Mouse (Mus musculus): ENCODE measurements at regions not wholly inside any gene's neighbourhood (a gene's known extent, or its start where the extent isn't known, plus 50 kb on each side); places are given as distances from the start of the nearest gene placed in this dataset.

DNA sequence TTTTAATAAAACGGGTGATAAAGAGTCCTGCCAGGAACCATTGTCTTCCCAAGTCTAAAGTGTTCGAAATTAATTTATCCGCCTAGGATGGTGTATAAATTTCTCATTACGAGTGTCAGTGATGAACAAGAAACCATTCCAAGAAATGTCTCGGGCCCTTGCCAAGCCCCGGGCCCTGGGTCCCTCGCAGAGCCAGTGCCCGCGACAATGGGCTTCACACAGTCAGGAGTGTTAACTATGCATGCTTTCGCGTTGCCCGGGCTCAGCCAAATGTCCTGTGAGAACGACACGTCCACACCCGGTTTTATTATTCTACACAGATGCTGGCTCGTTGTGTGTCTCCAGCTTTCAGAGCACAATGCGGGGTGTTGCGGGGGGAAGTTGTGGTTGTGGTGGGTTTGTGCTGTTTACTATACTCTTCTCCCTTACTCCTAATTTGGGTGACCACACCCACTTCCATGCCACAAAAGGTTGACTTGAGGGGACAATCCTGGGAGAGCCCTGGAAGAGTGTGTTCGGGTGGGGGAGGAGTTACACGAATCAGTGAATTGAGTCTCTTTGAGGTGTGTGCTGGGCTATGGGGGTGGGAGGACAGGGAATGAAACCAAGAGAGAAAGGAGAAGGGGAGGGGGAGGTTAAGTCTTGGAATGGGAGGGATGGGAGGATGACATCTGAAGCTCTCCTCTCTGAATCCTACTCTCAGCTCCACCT lies 166.5 kb downstream of the Inhbb start:
- no peak for ATAC-seq (replicated peaks; ENCODE audit: extremely low read depth, insufficient read depth, low FRiP score)
- Histone ChIP-seq H3K27me3 (ENCODE audit: control insufficient read depth, insufficient read depth, low read length) (no peaks in the 10 kb centered on the region), H3K36me3 (ENCODE audit: control insufficient read depth, insufficient read depth) (no peaks in the 10 kb centered on the region), H3K27ac (ENCODE audit: low read length) (no peak overlapping the region), H3K4me1 (ENCODE audit: control insufficient read depth, insufficient read depth, low read length) (no peaks in the 10 kb centered on the region), H3K9me3 (replicated peaks; ENCODE audit: control insufficient read depth, low read length) (no peaks in the 10 kb centered on the region), H3K9ac (ENCODE audit: low read length) (no peak overlapping the region), H3K4me3 (ENCODE audit: low read length) (no peak overlapping the region), H3K4me2 (ENCODE audit: low read depth, low read length) (no peak overlapping the region)
- 87% methylated on average over 20 of the region's 20 CpGs for WGBS

DNA sequence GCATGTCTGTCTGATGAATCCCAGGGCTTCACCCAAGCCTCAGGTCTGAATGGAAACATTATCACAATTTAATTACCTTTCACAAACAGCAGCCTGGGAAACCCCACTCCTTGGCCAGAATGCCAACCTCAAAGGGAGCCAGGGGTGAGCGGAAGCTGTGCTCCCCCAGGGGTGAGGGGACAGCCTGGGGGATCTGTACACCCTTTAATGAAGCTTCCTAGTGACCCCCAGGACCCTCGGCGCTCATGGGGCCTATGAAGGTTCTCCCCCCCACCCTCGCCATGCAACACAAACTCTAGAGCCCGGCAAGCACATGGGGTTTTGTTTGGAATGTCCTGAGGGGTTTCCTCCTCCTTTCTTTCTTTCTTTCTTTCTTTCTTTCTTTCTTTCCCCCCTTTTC lies 167.1 kb downstream of the Inhbb start:
- H3K9ac ChIP-seq (ENCODE audit: low read length) = no peak overlapping the region
- no peaks in the 10 kb centered on the region for H3K36me3 ChIP-seq (ENCODE audit: control insufficient read depth, insufficient read depth)
- no peaks in the 10 kb centered on the region for H3K4me1 ChIP-seq (ENCODE audit: control insufficient read depth, insufficient read depth, low read length)
- no peak overlapping the region for H3K27ac ChIP-seq (ENCODE audit: low read length)
- ATAC-seq (replicated peaks; ENCODE audit: extremely low read depth, insufficient read depth, low FRiP score) = no peak
- H3K4me2 ChIP-seq (ENCODE audit: low read depth, low read length) = no peak overlapping the region
- no peaks in the 10 kb centered on the region for H3K27me3 ChIP-seq (ENCODE audit: control insufficient read depth, insufficient read depth, low read length)
- H3K4me3 ChIP-seq (ENCODE audit: low read length) = no peak overlapping the region
- WGBS = 91% methylated on average over 5 of the region's 5 CpGs
- H3K9me3 ChIP-seq (replicated peaks; ENCODE audit: control insufficient read depth, low read length) = no peaks in the 10 kb centered on the region

DNA sequence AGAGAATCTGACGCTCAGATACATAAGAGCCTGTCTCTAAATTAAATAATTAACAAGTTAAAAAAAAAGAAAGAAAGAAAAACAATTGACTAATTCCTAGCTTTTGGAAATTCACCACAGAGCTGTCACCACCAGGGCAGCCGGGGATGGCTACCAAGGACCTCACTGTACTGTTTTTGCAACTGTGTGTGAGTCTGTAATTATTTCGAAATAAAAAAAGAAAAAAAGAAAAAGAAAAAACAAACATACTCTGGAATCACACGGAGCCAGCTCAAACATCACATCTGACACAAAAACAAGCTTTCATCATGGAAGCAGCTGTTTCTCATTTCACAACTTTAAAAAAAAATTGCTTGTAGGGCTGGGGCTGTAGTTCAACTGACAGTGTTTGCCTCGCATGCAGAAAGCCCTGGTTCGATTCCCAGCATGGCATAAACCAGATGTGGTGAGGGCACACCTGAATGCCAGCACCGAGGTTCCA lies 168.6 kb downstream of the Inhbb start:
- H3K27ac ChIP-seq (ENCODE audit: low read length) = no peak overlapping the region
- ATAC-seq (replicated peaks; ENCODE audit: extremely low read depth, insufficient read depth, low FRiP score) = no peak
- H3K4me1 ChIP-seq (ENCODE audit: control insufficient read depth, insufficient read depth, low read length) = no peaks in the 10 kb centered on the region
- WGBS = 64% methylated on average over 7 of the region's 7 CpGs
- H3K27me3 ChIP-seq (ENCODE audit: control insufficient read depth, insufficient read depth, low read length) = no peaks in the 10 kb centered on the region
- no peaks in the 10 kb centered on the region for H3K36me3 ChIP-seq (ENCODE audit: control insufficient read depth, insufficient read depth)
- H3K9me3 ChIP-seq (replicated peaks; ENCODE audit: control insufficient read depth, low read length) = no peaks in the 10 kb centered on the region
- no peak overlapping the region for H3K4me2 ChIP-seq (ENCODE audit: low read depth, low read length)
- no peak overlapping the region for H3K4me3 ChIP-seq (ENCODE audit: low read length)
- H3K9ac ChIP-seq (ENCODE audit: low read length) = no peak overlapping the region

DNA sequence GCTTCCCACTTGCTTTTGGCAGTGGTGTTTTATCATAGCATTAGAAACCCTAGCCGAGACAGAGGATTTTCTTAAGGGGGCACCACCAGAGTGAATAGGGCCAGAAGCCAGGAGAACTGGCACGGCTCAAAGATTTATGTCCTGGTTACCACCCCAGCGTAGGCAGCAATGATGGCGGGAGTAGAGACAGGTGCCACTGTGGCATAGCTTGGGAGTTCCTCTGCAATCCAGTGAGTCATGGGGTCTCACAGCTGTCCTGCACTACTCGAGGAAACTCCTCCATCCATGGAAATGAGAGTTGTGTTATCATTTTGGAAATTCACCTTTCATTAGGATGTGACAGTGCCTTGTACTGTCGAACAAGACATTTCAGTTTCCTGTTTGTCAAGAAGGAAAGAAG lies 169.6 kb downstream of the Inhbb start:
- Histone ChIP-seq H3K36me3 (ENCODE audit: control insufficient read depth, insufficient read depth) (no peaks in the 10 kb centered on the region), H3K9me3 (replicated peaks; ENCODE audit: control insufficient read depth, low read length) (no peaks in the 10 kb centered on the region), H3K27me3 (ENCODE audit: control insufficient read depth, insufficient read depth, low read length) (no peaks in the 10 kb centered on the region), H3K27ac (ENCODE audit: low read length) (no peak overlapping the region), H3K4me1 (ENCODE audit: control insufficient read depth, insufficient read depth, low read length) (no peaks in the 10 kb centered on the region), H3K4me3 (ENCODE audit: low read length) (no peak overlapping the region), H3K9ac (ENCODE audit: low read length) (no peak overlapping the region), H3K4me2 (ENCODE audit: low read depth, low read length) (no peak overlapping the region)
- 89% methylated on average over 6 of the region's 6 CpGs for WGBS
- ATAC-seq (replicated peaks; ENCODE audit: extremely low read depth, insufficient read depth, low FRiP score) = no peak

DNA sequence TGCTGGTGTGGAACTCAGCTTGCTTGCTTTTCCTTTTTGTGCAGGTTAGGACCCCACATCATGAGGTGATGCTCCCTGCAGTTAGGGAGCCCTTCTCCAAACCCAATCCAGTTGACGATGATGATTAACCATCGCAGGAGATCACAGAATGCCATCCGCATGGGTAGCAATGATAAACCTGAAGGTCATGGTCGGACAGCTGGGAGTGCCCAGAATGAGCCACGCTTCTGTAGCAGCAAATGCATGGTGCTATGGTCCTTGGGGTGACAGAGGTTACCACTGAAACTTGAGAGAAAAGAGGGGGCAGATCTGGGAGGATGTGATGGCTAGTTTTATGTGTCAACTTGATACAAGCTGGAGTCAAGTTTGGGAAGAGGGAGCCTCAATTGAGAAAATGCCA lies 170.3 kb downstream of the Inhbb start:
- no peaks in the 10 kb centered on the region for H3K4me1 ChIP-seq (ENCODE audit: control insufficient read depth, insufficient read depth, low read length)
- ATAC-seq (replicated peaks; ENCODE audit: extremely low read depth, insufficient read depth, low FRiP score) = no peak
- 89% methylated on average over 5 of the region's 5 CpGs for WGBS

DNA sequence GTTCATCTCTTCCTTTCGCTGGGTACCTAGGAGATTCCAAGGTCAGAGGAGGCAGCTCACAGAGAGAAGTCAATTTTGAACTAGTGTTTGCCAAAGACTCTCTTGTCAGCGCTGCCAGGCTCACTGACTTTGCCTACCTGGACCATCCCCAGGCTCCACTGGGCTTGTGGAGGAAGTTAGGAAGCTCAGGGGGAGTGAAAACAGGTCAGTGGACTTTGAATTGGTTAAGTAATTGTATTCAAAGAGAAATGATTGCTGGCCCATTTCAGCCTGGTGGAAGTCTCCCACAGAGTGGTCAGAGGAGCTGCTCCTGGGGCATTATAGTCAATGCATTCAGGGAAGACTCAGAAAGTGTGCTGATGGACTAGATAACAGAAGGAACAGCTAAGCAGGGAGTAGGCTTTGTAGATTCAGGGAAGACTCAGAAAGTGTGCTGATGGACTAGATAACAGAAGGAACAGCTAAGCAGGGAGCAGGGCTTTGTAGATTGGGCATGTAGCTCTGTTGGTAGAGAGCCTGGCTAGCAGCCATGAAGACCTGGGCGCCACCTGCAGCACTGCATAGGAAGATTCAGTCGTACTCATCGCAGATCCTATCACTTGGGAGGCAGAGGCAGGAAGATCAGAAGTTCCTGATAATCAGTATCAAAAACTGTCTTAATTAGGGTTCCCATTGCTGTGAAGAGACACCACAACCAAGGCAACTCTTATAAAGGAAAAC lies 173.1 kb downstream of the Inhbb start:
- Histone ChIP-seq H3K27ac (ENCODE audit: low read length) (no peak overlapping the region), H3K9ac (ENCODE audit: low read length) (no peak overlapping the region), H3K4me1 (ENCODE audit: control insufficient read depth, insufficient read depth, low read length) (no peaks in the 10 kb centered on the region), H3K9me3 (replicated peaks; ENCODE audit: control insufficient read depth, low read length) (no peaks in the 10 kb centered on the region), H3K27me3 (ENCODE audit: control insufficient read depth, insufficient read depth, low read length) (no peaks in the 10 kb centered on the region), H3K4me3 (ENCODE audit: low read length) (no peak overlapping the region), H3K4me2 (ENCODE audit: low read depth, low read length) (no peak overlapping the region), H3K36me3 (ENCODE audit: control insufficient read depth, insufficient read depth) (no peaks in the 10 kb centered on the region)
- 78% methylated on average over 5 of the region's 5 CpGs for WGBS
- ATAC-seq (replicated peaks; ENCODE audit: extremely low read depth, insufficient read depth, low FRiP score) = no peak

More for the DNA sequence above, 170.3 kb downstream of the Inhbb start:
- Histone ChIP-seq H3K27me3 (ENCODE audit: control insufficient read depth, insufficient read depth, low read length) (no peaks in the 10 kb centered on the region), H3K27ac (ENCODE audit: low read length) (no peak overlapping the region), H3K9me3 (replicated peaks; ENCODE audit: control insufficient read depth, low read length) (no peaks in the 10 kb centered on the region), H3K4me2 (ENCODE audit: low read depth, low read length) (no peak overlapping the region), H3K36me3 (ENCODE audit: control insufficient read depth, insufficient read depth) (no peaks in the 10 kb centered on the region), H3K4me3 (ENCODE audit: low read length) (no peak overlapping the region), H3K9ac (ENCODE audit: low read length) (no peak overlapping the region)

DNA sequence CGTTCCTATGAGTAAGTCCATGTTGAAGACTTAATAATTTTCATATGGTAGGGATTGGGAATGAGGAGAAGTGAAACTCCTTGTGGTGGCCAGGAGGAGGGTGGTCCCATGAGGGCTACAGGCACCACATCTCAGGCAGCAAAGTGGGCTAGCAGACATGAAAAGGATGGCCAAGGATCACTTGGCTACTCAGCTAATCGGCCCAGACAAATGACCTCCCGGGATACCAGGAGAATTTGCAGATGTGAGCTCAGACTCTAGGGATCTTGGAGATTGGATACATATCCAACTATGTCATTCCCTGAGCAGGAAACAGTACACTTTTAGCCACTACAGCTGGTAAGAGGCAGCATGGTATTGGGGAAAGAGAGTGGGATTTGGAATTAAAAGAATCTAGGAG lies 174.9 kb downstream of the Inhbb start:
- H3K27ac ChIP-seq (ENCODE audit: low read length) = no peak overlapping the region
- no peak overlapping the region for H3K9ac ChIP-seq (ENCODE audit: low read length)
- no peak for ATAC-seq (replicated peaks; ENCODE audit: extremely low read depth, insufficient read depth, low FRiP score)
- no peaks in the 10 kb centered on the region for H3K9me3 ChIP-seq (replicated peaks; ENCODE audit: control insufficient read depth, low read length)
- H3K4me3 ChIP-seq (ENCODE audit: low read length) = no peak overlapping the region
- H3K36me3 ChIP-seq (ENCODE audit: control insufficient read depth, insufficient read depth) = no peaks in the 10 kb centered on the region
- no peaks in the 10 kb centered on the region; the same call in 1 of the 2 replicates for H3K27me3 ChIP-seq (ENCODE audit: control insufficient read depth, insufficient read depth, low read length)
- no peaks in the 10 kb centered on the region for H3K4me1 ChIP-seq (ENCODE audit: control insufficient read depth, insufficient read depth, low read length)
- no peak overlapping the region for H3K4me2 ChIP-seq (ENCODE audit: low read depth, low read length)
- WGBS = 78% methylated on average over 3 of the region's 3 CpGs

DNA sequence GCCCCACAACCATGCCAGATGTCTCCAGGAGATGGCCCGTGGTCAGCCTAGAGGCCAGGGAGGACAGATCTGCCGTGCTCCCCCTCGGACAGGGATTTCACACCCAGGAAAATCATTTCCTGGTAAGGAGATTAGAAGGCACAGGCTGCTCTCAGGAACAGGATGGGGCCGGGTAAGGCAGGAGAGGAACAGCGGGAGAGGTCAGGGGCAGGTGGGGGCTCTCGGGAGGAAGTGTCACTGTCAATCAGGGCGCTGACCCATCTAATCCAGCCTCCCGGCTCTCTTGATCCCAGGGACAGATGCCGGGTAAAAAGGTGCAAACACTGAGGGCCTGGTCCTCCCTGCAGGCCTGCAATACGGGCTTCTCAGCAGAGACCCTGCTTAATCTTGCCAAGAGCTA lies 183.6 kb downstream of the Inhbb start:
- Histone ChIP-seq H3K9me3 (replicated peaks; ENCODE audit: control insufficient read depth, low read length) (no peaks in the 10 kb centered on the region), H3K9ac (ENCODE audit: low read length) (no peak overlapping the region), H3K4me1 (ENCODE audit: control insufficient read depth, insufficient read depth, low read length) (peaks cover 3% of the 10 kb centered on the region; the same call in 1 of the 2 replicates), H3K4me3 (ENCODE audit: low read length) (no peak overlapping the region), H3K4me2 (ENCODE audit: low read depth, low read length) (no peak overlapping the region), H3K36me3 (ENCODE audit: control insufficient read depth, insufficient read depth) (no peaks in the 10 kb centered on the region), H3K27ac (ENCODE audit: low read length) (no peak overlapping the region), H3K27me3 (ENCODE audit: control insufficient read depth, insufficient read depth, low read length) (no peaks in the 10 kb centered on the region; the same call in 1 of the 2 replicates)
- ATAC-seq (replicated peaks; ENCODE audit: extremely low read depth, insufficient read depth, low FRiP score) = no peak
- 36% methylated on average over 10 of the region's 10 CpGs for WGBS

DNA sequence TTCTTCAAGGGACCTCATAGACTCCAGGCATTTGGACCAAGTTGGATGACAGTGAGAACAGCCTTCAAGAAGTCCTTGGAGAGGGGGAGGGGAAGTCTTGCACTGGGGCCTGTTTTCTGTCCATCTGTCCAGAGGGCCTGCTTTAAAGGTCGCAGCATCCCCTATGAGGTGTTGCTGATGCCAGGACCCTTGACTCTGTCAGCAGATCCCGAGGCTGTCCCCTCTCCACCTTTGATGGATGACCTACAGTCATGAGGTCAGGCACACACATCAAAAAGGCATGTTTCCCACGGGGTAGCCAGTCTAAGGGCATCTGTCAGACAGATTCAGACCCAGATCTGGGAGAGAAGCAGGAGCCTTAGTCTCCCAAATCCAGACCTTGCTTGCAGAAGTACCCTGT lies 183.4 kb upstream of the Gli2 start:
- Histone ChIP-seq H3K4me1 (ENCODE audit: control insufficient read depth, insufficient read depth, low read length) (peaks cover 3% of the 10 kb centered on the region; the same call in 1 of the 2 replicates), H3K9ac (ENCODE audit: low read length) (no peak overlapping the region), H3K27ac (ENCODE audit: low read length) (no peak overlapping the region), H3K9me3 (replicated peaks; ENCODE audit: control insufficient read depth, low read length) (peaks cover 5% of the 10 kb centered on the region), H3K4me3 (ENCODE audit: low read length) (no peak overlapping the region), H3K27me3 (ENCODE audit: control insufficient read depth, insufficient read depth, low read length) (no peaks in the 10 kb centered on the region), H3K36me3 (ENCODE audit: control insufficient read depth, insufficient read depth) (no peaks in the 10 kb centered on the region), H3K4me2 (ENCODE audit: low read depth, low read length) (no peak overlapping the region)
- no peak for ATAC-seq (replicated peaks; ENCODE audit: extremely low read depth, insufficient read depth, low FRiP score)
- WGBS = 20% methylated on average over 3 of the region's 3 CpGs
